Mouse (Mus musculus) spleen, adult 2 months (tissue): ENCODE results near the gene Wnt11.

Source experiments
- CTCF ChIP-seq: fragments of 200-500 bp; IDR thresholded peaks from 2 replicates; pipeline ENCODE4 v1.5.1; 2011; ENCODE audit warnings: mild to moderate bottlenecking, inconsistent platforms; ENCODE audit not compliant: insufficient read depth, insufficient read length, insufficient replicate concordance; ENCODE audit errors: extremely low read depth
- POLR2A ChIP-seq: fragments of 200-500 bp; IDR thresholded peaks from 2 replicates; pipeline ENCODE4 v1.6.1; 2011; ENCODE audit warnings: low read depth, low read length, inconsistent platforms

- TF ChIP-seq CTCF (no peak), POLR2A (no peak)
Measured at GRCm38 (mm10) chr7:98856128-98856527, 21.2 kb downstream of the Wnt11 start.
